Mouse (Mus musculus): Measurements from ENCODE around the gene Foxp1. TPM values are rescaled to one million over a fixed set of nuclear protein-coding genes. Genes with fewer than 3 reads are reported as not detected.

Gene Foxp1
- polyA plus RNA-seq, 1 experiment from 2014 or later: 107 TPM

- 85% methylated on average over 8 of the region's 8 CpGs for WGBS
- Histone ChIP-seq H3K9me3 (no peaks in the 10 kb centered on the region), H3K36me3 (replicated peaks) (no peaks in the 10 kb centered on the region), H3K27me3 (replicated peaks; ENCODE audit: low read depth, poor library complexity, severe bottlenecking) (no peaks in the 10 kb centered on the region), H3K27ac (replicated peaks) (peak overlapping the region; percentile 14; the same call in 1 of the 2 replicates), H3K4me3 (no peak overlapping the region), H3K4me1 (peaks cover 29% of the 10 kb centered on the region)
- DNase-seq (ENCODE audit: low spot score): no peak
Measured at GRCm38 (mm10) chr6:99171901-99172588, 350.5 kb downstream of the Foxp1 start.

GRCm38 (mm10) chr6:99171281-99171825, 351.2 kb downstream of the Foxp1 start:
- Histone ChIP-seq H3K27ac (replicated peaks) (peak overlapping the region; percentile 14; the same call in 1 of the 2 replicates), H3K9me3 (no peaks in the 10 kb centered on the region), H3K4me1 (peaks cover 33% of the 10 kb centered on the region), H3K4me3 (no peak overlapping the region), H3K27me3 (replicated peaks; ENCODE audit: low read depth, poor library complexity, severe bottlenecking) (no peaks in the 10 kb centered on the region), H3K36me3 (replicated peaks) (no peaks in the 10 kb centered on the region)
- no peak for DNase-seq (ENCODE audit: low spot score)
- 77% methylated on average over 6 of the region's 6 CpGs for WGBS

- Histone ChIP-seq H3K9me3 (no peaks in the 10 kb centered on the region), H3K27me3 (replicated peaks; ENCODE audit: low read depth, poor library complexity, severe bottlenecking) (no peaks in the 10 kb centered on the region), H3K4me1 (peaks cover 20% of the 10 kb centered on the region), H3K27ac (replicated peaks) (no peak overlapping the region), H3K4me3 (no peak overlapping the region), H3K36me3 (replicated peaks) (no peaks in the 10 kb centered on the region)
- no peak for DNase-seq (ENCODE audit: low spot score)
- WGBS: 83% methylated on average over 2 of the region's 2 CpGs
Measured at GRCm38 (mm10) chr6:99168727-99169126, 353.8 kb downstream of the Foxp1 start.

GRCm38 (mm10) chr6:99167001-99167400, 355.5 kb downstream of the Foxp1 start:
- H3K36me3 ChIP-seq (replicated peaks): no peaks in the 10 kb centered on the region

GRCm38 (mm10) chr6:99166169-99166568, 356.4 kb downstream of the Foxp1 start:
- H3K27ac ChIP-seq (replicated peaks): no peak overlapping the region
- WGBS: 89% methylated on average over 4 of the region's 4 CpGs

More at GRCm38 (mm10) chr6:99167001-99167400, 355.5 kb downstream of the Foxp1 start:
- peaks cover 15% of the 10 kb centered on the region for H3K4me1 ChIP-seq
- H3K9me3 ChIP-seq: no peaks in the 10 kb centered on the region
- 65% methylated on average over 8 of the region's 8 CpGs for WGBS
- no peak overlapping the region for H3K27ac ChIP-seq (replicated peaks)
- no peak overlapping the region for H3K4me3 ChIP-seq
- DNase-seq (ENCODE audit: low spot score): no peak
- no peaks in the 10 kb centered on the region for H3K27me3 ChIP-seq (replicated peaks; ENCODE audit: low read depth, poor library complexity, severe bottlenecking)

GRCm38 (mm10) chr6:99164760-99165159, 357.8 kb downstream of the Foxp1 start:
- DNase-seq (ENCODE audit: low spot score): no peak
- WGBS: 89% methylated on average over 6 of the region's 6 CpGs
- no peaks in the 10 kb centered on the region for H3K27me3 ChIP-seq (replicated peaks; ENCODE audit: low read depth, poor library complexity, severe bottlenecking)

More at GRCm38 (mm10) chr6:99166169-99166568, 356.4 kb downstream of the Foxp1 start:
- no peak overlapping the region for H3K4me3 ChIP-seq
- H3K4me1 ChIP-seq: peaks cover 10% of the 10 kb centered on the region; the same call in 1 of the 2 replicates
- no peaks in the 10 kb centered on the region for H3K36me3 ChIP-seq (replicated peaks)
- no peaks in the 10 kb centered on the region for H3K27me3 ChIP-seq (replicated peaks; ENCODE audit: low read depth, poor library complexity, severe bottlenecking)
- H3K9me3 ChIP-seq: no peaks in the 10 kb centered on the region
- no peak for DNase-seq (ENCODE audit: low spot score)

GRCm38 (mm10) chr6:99162716-99163115, 359.8 kb downstream of the Foxp1 start:
- Histone ChIP-seq H3K4me3 (no peak overlapping the region), H3K27me3 (replicated peaks; ENCODE audit: low read depth, poor library complexity, severe bottlenecking) (no peaks in the 10 kb centered on the region), H3K9me3 (no peaks in the 10 kb centered on the region), H3K36me3 (replicated peaks) (no peaks in the 10 kb centered on the region), H3K4me1 (peaks cover 34% of the 10 kb centered on the region), H3K27ac (replicated peaks) (no peak overlapping the region)
- no peak for DNase-seq (ENCODE audit: low spot score)
- WGBS: 86% methylated on average over 15 of the region's 15 CpGs

More at GRCm38 (mm10) chr6:99164760-99165159, 357.8 kb downstream of the Foxp1 start:
- Histone ChIP-seq H3K4me1 (peaks cover 24% of the 10 kb centered on the region), H3K27ac (replicated peaks) (no peak overlapping the region), H3K36me3 (replicated peaks) (no peaks in the 10 kb centered on the region), H3K9me3 (no peaks in the 10 kb centered on the region), H3K4me3 (no peak overlapping the region)

GRCm38 (mm10) chr6:99160348-99160693, 362.2 kb downstream of the Foxp1 start:
- H3K4me3 ChIP-seq: peak overlapping the region; percentile 29; the same call in 1 of the 2 replicates
- WGBS: 39% methylated on average over 9 of the region's 9 CpGs
- H3K27ac ChIP-seq (replicated peaks): peak overlapping the region; percentile 84
- H3K36me3 ChIP-seq (replicated peaks): no peaks in the 10 kb centered on the region
- no peak for DNase-seq (ENCODE audit: low spot score)
- no peaks in the 10 kb centered on the region for H3K27me3 ChIP-seq (replicated peaks; ENCODE audit: low read depth, poor library complexity, severe bottlenecking)
- no peaks in the 10 kb centered on the region for H3K9me3 ChIP-seq
- H3K4me1 ChIP-seq: peaks cover 34% of the 10 kb centered on the region

GRCm38 (mm10) chr6:99159452-99160347, 362.8 kb downstream of the Foxp1 start:
- no peaks in the 10 kb centered on the region for H3K27me3 ChIP-seq (replicated peaks; ENCODE audit: low read depth, poor library complexity, severe bottlenecking)
- H3K36me3 ChIP-seq (replicated peaks): no peaks in the 10 kb centered on the region
- DNase-seq (ENCODE audit: low spot score): peak; percentile 60
- H3K9me3 ChIP-seq: no peaks in the 10 kb centered on the region
- peaks cover 34% of the 10 kb centered on the region for H3K4me1 ChIP-seq
- peak overlapping the region; percentile 84 for H3K27ac ChIP-seq (replicated peaks)
- WGBS: 31% methylated on average over 23 of the region's 23 CpGs
- peak overlapping the region; percentile 29; the same call in 1 of the 2 replicates for H3K4me3 ChIP-seq

GRCm38 (mm10) chr6:99153682-99154081, 368.8 kb downstream of the Foxp1 start:
- Histone ChIP-seq H3K27ac (replicated peaks) (no peak overlapping the region), H3K4me3 (no peak overlapping the region), H3K36me3 (replicated peaks) (no peaks in the 10 kb centered on the region), H3K9me3 (no peaks in the 10 kb centered on the region), H3K4me1 (peaks cover 7% of the 10 kb centered on the region), H3K27me3 (replicated peaks; ENCODE audit: low read depth, poor library complexity, severe bottlenecking) (no peaks in the 10 kb centered on the region; the same call in 1 of the 2 replicates)
- WGBS: 90% methylated on average over 4 of the region's 4 CpGs
- DNase-seq (ENCODE audit: low spot score): no peak

GRCm38 (mm10) chr6:99146400-99146905, 376.1 kb downstream of the Foxp1 start:
- 58% methylated on average over 7 of the region's 7 CpGs for WGBS
- Histone ChIP-seq H3K27me3 (replicated peaks; ENCODE audit: low read depth, poor library complexity, severe bottlenecking) (no peaks in the 10 kb centered on the region; the same call in 1 of the 2 replicates), H3K9me3 (no peaks in the 10 kb centered on the region), H3K27ac (replicated peaks) (no peak overlapping the region), H3K36me3 (replicated peaks) (peaks cover 3% of the 10 kb centered on the region; the same call in 1 of the 2 replicates), H3K4me1 (peaks cover 23% of the 10 kb centered on the region; the same call in 1 of the 2 replicates), H3K4me3 (no peak overlapping the region)
- no peak for DNase-seq (ENCODE audit: low spot score)

- Histone ChIP-seq H3K27me3 (replicated peaks; ENCODE audit: low read depth, poor library complexity, severe bottlenecking) (no peaks in the 10 kb centered on the region; the same call in 1 of the 2 replicates), H3K36me3 (replicated peaks) (peaks cover 3% of the 10 kb centered on the region; the same call in 1 of the 2 replicates), H3K4me1 (peaks cover 26% of the 10 kb centered on the region; the same call in 1 of the 2 replicates), H3K27ac (replicated peaks) (no peak overlapping the region), H3K9me3 (no peaks in the 10 kb centered on the region), H3K4me3 (no peak overlapping the region)
- WGBS: 86% methylated on average over 7 of the region's 7 CpGs
- DNase-seq (ENCODE audit: low spot score): no peak
Measured at GRCm38 (mm10) chr6:99145033-99145432, 377.5 kb downstream of the Foxp1 start.

Measured in embryonic facial prominence, embryonic 10.5 days (tissue).